Mouse (Mus musculus) adrenal gland, postnatal 36 days (tissue): ENCODE measurements around the gene Mtrr. TPM values are rescaled to one million over a fixed set of nuclear protein-coding genes. Genes with fewer than 3 reads are reported as not detected.

Experiments used
- DNase-seq, 2 experiments: peaks; one replicate each; pipeline ENCODE4 v3.0.0; 2021; ENCODE audit warnings: mixed read lengths in 1 of 2
- total RNA-seq, 2 experiments: library from RNA; stranded (reverse); gene quantifications; 2 replicates each; pipeline ENCODE4 v1.2.3; 2021

Gene Mtrr
- total RNA-seq, 2 experiments from 2014 or later = 19.6 to 24.7 TPM

DNA sequence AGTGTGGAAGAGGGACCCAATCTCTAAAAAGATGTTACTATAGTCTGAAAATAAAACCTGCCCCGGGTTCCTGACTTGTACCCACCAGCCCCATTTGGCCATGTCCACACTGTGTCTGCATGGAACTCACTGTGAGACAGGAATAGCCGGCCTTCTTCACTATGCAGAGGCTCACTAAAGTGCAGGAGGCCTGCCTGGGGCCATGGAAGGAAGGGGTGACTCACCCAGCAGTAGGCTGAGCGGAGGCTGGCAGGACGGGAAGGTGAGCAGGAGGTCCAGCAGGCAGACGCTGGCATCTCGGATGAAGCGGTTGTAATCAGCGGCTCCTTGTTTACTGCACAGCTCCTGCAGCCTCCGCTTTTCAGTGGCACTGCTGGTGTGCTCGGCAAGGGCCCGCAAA, 13.4 kb downstream of the Mtrr start:
- no peak for DNase-seq

DNA sequence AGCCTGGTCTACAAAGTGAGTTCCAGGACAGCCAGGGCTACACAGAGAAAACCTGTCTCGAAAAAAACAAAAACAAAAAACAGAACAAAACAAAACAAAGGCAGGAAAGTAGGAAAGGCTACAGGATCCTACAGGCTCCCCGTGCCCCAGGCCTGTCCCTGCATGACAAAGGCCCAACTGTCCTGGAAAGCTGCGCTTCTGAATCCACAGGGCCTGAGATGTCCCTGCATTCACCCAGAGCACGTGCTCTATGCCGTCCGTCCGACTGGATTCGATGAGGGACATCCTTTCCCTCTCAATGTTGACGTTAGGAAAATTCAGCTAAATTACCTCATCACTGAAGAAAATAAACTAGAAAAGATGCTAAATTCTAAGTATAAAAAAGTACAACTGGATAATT, 13.8 kb downstream of the Mtrr start:
- DNase-seq = no peak

DNA sequence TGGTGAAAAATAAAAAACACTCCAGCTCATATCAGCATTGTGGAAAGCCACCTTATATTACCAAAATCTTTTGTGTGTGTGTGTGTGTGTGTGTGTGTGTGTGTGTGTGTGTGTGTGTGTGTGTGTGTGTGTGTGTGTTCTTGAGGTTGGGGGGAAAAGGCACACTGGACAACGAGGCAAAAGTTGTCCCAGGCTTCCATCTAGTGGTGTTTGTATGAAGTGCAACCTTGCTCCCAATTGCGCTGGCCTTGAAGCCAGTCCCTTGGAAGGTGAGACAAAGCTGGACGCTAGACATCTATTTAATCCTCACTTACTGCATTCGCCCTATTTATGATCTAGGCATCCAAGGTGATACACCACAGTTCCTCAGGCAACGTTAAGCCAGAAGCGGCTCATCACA, 28.6 kb downstream of the Mtrr start:
- peak; percentile 15 to 18 for DNase-seq

Other genes starting within 250 kb of the Mtrr start
- 10 to 100 TPM; 16.0 to 17.1 TPM for gene Fastkd3, start 85 bp upstream of the Mtrr start, total RNA-seq
- gene 1700001L19Rik, start 15.3 kb upstream of the Mtrr start, total RNA-seq = under 1 TPM in 1 of 2 experiments, not detected in 1; 0.36 TPM